10 mouse cellular contexts compared by ENCODE assay signal in genomic region chr1:159783842-159784241, GRCm38 (mm10).
DNase-seq lines count a peak whose midpoint lies in the region; ATAC-seq and TF ChIP-seq lines count a peak whose summit lies in the region.
"Had no signal": no experiment of that assay in that cellular context is flagged by ENCODE, and none has a peak within 500 bp of the region (broad histone marks: within the 10 kb centered on the region; RNA-seq: fewer than 3 reads in every experiment).

No protein-coding gene starts in this region.

- no peak overlapping the region for H3K27ac ChIP-seq in kidney, embryonic 14.5 days (ENCODE audit: low read depth, low read length)
- H3K27ac ChIP-seq: liver, embryonic 13.5 days had no signal

- DNase-seq in kidney, adult 18-20 months: peak; percentile 50
- DNase-seq in adrenal gland, postnatal 10 days: peak; percentile 63
- DNase-seq in embryo, embryonic 11 days: peak; percentile 48
- DNase-seq in kidney, postnatal 4 days: peak; percentile 47 to 51
- no peak for DNase-seq in yolk sac, embryonic 10.5 days (ENCODE audit: low spot score)
- DNase-seq: liver, embryonic 13.5 days had no signal

- WGBS in kidney, embryonic 14.5 days: 32% methylated on average over 5 of the region's 5 CpGs

- no peak overlapping the region for H3K9ac ChIP-seq in kidney, embryonic 14.5 days (ENCODE audit: low read depth, low read length)
- H3K9ac ChIP-seq: liver, embryonic 13.5 days had no signal

- no peak for ATAC-seq in kidney, embryonic 14.5 days (ENCODE audit: low FRiP score, low TSS enrichment)
- peak; percentile 86 for ATAC-seq in megakaryocyte progenitor cell, adult 5-6 weeks (replicated peaks; ENCODE audit: poor library complexity)

- peak; percentile 88 for TF ChIP-seq CTCF in E14TG2a.4 (conservative IDR thresholded peaks at IDR 0.05; ENCODE audit: low read length)

- no peaks in the 10 kb centered on the region for H3K4me1 ChIP-seq in kidney, embryonic 14.5 days (ENCODE audit: control insufficient read depth, insufficient read depth, low read length)
- no peaks in the 10 kb centered on the region for H3K4me1 ChIP-seq in E14TG2a.4 (replicated peaks; ENCODE audit: low read depth, low read length)
- H3K4me1 ChIP-seq: liver, embryonic 13.5 days had no signal

- H3K36me3 ChIP-seq in kidney, embryonic 14.5 days (ENCODE audit: control insufficient read depth, insufficient read depth, low read length): no peaks in the 10 kb centered on the region
- no peaks in the 10 kb centered on the region for H3K36me3 ChIP-seq in E14TG2a.4 (ENCODE audit: insufficient read depth, low read length)
- H3K36me3 ChIP-seq: liver, embryonic 13.5 days had no signal

- H3K4me2 ChIP-seq in kidney, embryonic 14.5 days (replicated peaks; ENCODE audit: low read depth, low read length): no peak overlapping the region
- H3K4me2 ChIP-seq: liver, embryonic 13.5 days had no signal

- no peak overlapping the region for H3K4me3 ChIP-seq in kidney, embryonic 14.5 days (ENCODE audit: low read length)
- H3K4me3 ChIP-seq in E14TG2a.4 (replicated peaks; ENCODE audit: low read length): no peak overlapping the region
- H3K4me3 ChIP-seq: erythroblast, embryonic 14.5 days; liver, embryonic 13.5 days had no signal

- no peaks in the 10 kb centered on the region for H3K9me3 ChIP-seq in kidney, embryonic 14.5 days (ENCODE audit: control insufficient read depth, low read length)
- H3K9me3 ChIP-seq in E14TG2a.4 (ENCODE audit: low read length): peaks cover 12% of the 10 kb centered on the region
- H3K9me3 ChIP-seq: liver, embryonic 13.5 days had no signal

- H3K27me3 ChIP-seq in kidney, embryonic 14.5 days (ENCODE audit: control insufficient read depth, insufficient read depth, low read length): no peaks in the 10 kb centered on the region
- H3K27me3 ChIP-seq in E14TG2a.4 (ENCODE audit: insufficient read depth, low read length): no peaks in the 10 kb centered on the region
- H3K27me3 ChIP-seq: liver, embryonic 13.5 days had no signal
